Mouse (Mus musculus): ENCODE results near the gene Igsf21. TPM values are rescaled to one million over a fixed set of nuclear protein-coding genes. Genes with fewer than 3 reads are reported as not detected.

Gene Igsf21
- polyA plus RNA-seq, 1 experiment from 2014 or later: 0.18 TPM

DNA sequence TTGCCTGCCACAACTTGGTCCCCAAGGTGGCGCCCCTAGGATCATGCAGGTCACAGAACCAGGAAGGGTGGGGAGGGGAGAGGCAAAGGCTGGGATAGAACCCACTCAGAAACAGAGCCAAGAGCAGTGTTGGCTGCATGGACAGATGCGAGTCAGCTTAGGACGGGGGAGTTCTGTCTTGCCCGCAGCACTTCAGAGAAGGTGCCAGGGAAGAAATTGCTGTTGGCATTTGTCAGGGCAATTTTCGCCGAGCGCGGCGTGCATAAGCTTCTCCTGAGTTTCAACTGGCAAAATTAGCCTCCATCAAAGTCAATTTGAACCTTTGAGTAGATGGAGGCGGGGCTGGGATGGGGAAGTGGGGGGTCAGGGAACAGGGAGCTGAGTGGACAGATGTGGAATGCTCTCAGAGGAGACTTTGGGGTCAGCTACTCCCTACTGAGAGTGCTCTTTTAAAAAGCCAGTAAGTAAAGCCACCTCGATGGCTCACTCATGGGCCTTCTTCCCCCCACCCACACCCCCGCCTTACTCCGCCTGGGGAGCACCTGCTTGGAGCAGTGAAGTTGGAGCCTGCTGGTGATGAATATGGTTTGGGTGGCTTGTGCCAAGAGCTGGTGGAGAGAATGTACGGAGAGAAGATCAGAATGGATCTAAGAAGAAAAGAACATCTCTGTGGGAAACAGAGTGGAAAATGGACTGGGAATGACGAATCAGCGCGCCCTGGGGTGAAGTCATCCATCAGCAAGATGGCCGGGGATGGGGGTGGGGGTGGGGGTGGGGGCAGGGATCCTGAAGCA lies 12.0 kb downstream of the Igsf21 start:
- Histone ChIP-seq H3K27ac (no peak overlapping the region), H3K4me3 (replicated peaks) (no peak overlapping the region), H3K9ac (no peak overlapping the region), H3K36me3 (no peaks in the 10 kb centered on the region), H3K9me3 (replicated peaks) (no peaks in the 10 kb centered on the region), H3K27me3 (no peaks in the 10 kb centered on the region), H3K4me1 (replicated peaks) (no peaks in the 10 kb centered on the region), H3K4me2 (no peak overlapping the region)
- no peak for DNase-seq
- ATAC-seq (ENCODE audit: low read depth): no peak
- 70% methylated on average over 18 of the region's 18 CpGs for WGBS (ENCODE audit: insufficient replicate concordance)

DNA sequence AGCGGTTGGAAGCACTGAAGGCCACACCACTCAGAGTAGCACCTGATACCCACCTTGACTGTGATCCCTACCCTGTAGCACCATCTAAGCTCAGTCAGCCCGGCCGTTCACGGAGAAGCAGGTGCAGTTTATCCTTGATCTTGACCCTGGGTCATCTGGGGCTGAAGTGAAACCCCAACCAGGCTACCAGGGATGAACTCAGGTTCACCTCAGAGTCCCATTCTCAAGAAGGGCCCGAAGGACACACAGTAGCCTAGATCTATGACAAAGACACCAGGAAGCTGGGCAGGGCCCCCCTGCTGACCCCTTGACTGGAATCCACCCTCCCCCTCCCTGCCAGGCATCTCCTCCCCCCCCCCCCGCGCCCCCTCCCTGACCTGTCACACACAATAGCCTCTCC lies 18.7 kb downstream of the Igsf21 start:
- Histone ChIP-seq H3K27me3 (peaks cover 19% of the 10 kb centered on the region; the same call in 1 of the 2 replicates), H3K4me2 (no peak overlapping the region)
- WGBS (ENCODE audit: insufficient replicate concordance): 64% methylated on average over 6 of the region's 7 CpGs

DNA sequence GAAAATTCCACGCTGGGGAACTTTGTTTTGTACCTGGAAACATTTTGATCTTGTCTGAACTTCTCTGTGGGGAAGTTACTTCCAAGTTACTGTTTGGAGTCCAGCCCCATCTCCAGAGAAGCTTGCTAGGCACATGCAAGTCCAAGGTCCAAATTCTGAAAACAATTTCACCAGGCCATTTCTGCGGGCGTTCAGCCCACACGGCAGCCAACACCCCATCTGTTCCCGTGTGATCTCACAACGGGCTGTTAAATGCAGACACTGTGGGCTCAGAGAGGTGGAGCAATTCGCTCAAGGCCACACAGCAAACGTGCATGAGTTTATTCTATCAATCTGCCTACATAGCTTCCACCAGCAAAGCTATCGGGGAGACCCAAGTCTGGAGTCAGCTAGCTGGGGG lies 21.4 kb downstream of the Igsf21 start:
- DNase-seq (no peak), ATAC-seq (ENCODE audit: low read depth) (no peak)
- no peak overlapping the region for H3K4me2 ChIP-seq
- H3K36me3 ChIP-seq: no peaks in the 10 kb centered on the region
- no peak overlapping the region for H3K4me3 ChIP-seq (replicated peaks)
- no peak overlapping the region for H3K9ac ChIP-seq
- H3K27ac ChIP-seq: no peak overlapping the region
- 54% methylated on average over 9 of the region's 9 CpGs for WGBS (ENCODE audit: insufficient replicate concordance)
- H3K4me1 ChIP-seq (replicated peaks): no peaks in the 10 kb centered on the region
- no peaks in the 10 kb centered on the region for H3K9me3 ChIP-seq (replicated peaks)
- H3K27me3 ChIP-seq: peaks cover 19% of the 10 kb centered on the region; the same call in 1 of the 2 replicates

More for the DNA sequence above, 18.7 kb downstream of the Igsf21 start:
- DNase-seq (no peak), ATAC-seq (ENCODE audit: low read depth) (no peak)
- Histone ChIP-seq H3K27ac (no peak overlapping the region), H3K9ac (no peak overlapping the region), H3K36me3 (no peaks in the 10 kb centered on the region), H3K9me3 (replicated peaks) (no peaks in the 10 kb centered on the region), H3K4me1 (replicated peaks) (no peaks in the 10 kb centered on the region), H3K4me3 (replicated peaks) (no peak overlapping the region)

DNA sequence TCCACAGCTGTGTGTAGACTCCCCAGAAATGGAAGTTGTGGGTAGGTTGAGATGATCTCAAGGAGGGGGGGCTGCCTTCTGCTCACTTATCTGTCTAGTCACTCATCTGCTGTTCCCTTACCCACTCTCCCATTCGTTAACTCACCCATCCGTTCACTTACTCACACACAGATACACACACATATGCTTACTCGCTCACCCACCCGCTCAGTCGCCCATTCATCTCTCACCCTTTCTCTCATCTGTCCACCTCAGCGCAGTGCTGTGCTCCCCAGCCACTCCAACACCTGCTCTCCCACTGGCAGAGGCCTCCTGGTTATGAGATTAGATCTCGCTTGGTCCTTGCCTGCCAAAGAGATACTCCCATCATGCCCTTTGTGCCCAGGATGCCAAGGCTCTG lies 22.1 kb downstream of the Igsf21 start:
- H3K27me3 ChIP-seq: peaks cover 19% of the 10 kb centered on the region; the same call in 1 of the 2 replicates
- no peaks in the 10 kb centered on the region for H3K9me3 ChIP-seq (replicated peaks)
- ATAC-seq (ENCODE audit: low read depth): no peak
- no peak overlapping the region for H3K4me3 ChIP-seq (replicated peaks)
- H3K27ac ChIP-seq: no peak overlapping the region
- no peak overlapping the region for H3K4me2 ChIP-seq
- H3K9ac ChIP-seq: no peak overlapping the region
- H3K36me3 ChIP-seq: no peaks in the 10 kb centered on the region
- H3K4me1 ChIP-seq (replicated peaks): no peaks in the 10 kb centered on the region
- WGBS (ENCODE audit: insufficient replicate concordance): 61% methylated on average over 7 of the region's 7 CpGs
- DNase-seq: no peak

DNA sequence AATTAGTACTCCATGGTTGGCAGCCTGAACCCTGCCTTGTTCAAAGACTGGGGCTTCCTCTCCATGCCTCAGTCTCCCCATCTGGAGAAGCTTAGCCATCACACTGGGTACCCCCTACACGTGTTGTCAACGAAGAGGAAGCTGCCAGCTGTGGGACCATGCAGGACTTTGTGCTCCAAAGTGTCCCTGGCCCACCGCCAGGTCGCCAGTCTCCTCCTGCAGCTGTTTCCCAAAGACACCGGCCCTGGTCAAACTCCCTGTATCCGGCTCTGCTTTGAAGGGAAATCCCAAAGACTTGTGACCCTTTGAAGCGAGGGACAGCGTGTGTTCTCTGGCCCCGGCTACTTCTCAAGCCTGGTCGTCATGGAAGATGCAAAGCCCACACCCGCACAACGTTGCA lies 23.5 kb downstream of the Igsf21 start:
- Histone ChIP-seq H3K27ac (no peak overlapping the region), H3K4me3 (replicated peaks) (no peak overlapping the region), H3K9ac (no peak overlapping the region), H3K4me1 (replicated peaks) (no peaks in the 10 kb centered on the region), H3K4me2 (no peak overlapping the region), H3K27me3 (peaks cover 19% of the 10 kb centered on the region; the same call in 1 of the 2 replicates), H3K9me3 (replicated peaks) (no peaks in the 10 kb centered on the region), H3K36me3 (no peaks in the 10 kb centered on the region)
- WGBS (ENCODE audit: insufficient replicate concordance): 42% methylated on average over 12 of the region's 12 CpGs
- no peak for DNase-seq
- no peak for ATAC-seq (ENCODE audit: low read depth)

DNA sequence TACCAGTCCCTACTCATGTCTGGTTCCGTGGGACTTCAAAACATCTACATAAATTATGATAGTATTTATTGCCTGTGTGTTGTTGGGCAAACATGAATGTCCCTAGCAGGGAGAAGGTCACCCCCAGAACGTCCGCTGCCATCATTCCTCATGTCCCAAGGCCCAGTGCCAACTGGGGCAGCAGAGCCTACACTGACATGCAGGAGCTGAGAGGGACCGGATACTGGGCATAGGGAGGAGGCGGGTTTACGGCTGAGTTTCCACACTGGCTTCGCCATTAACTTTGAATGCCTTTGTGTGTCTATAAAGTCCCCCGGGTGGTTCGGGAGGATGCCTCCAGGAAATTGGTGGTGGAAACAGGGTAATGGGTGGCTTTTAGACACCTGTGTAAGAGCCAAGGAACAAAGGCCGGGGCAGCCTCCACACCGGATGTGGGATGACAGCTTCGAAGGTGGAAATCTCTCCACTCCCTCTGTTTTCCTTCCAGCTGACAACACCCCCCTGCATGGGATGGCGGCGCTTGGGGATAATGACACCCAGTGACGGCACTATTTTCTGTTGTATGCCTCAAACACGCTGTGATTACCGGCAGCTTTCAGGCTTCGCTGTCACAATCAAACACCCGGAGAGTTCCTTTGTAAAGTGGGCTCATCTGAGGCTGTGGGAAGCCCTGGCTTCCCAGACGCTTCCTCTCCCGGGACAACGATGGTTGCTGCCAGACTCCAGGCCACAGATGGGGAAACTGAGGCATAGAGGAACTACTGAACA lies 26.1 kb downstream of the Igsf21 start:
- H3K27ac ChIP-seq: no peak overlapping the region
- H3K9me3 ChIP-seq (replicated peaks): no peaks in the 10 kb centered on the region
- WGBS (ENCODE audit: insufficient replicate concordance): 61% methylated on average over 22 of the region's 22 CpGs
- no peaks in the 10 kb centered on the region for H3K4me1 ChIP-seq (replicated peaks)
- H3K4me3 ChIP-seq (replicated peaks): no peak overlapping the region
- H3K27me3 ChIP-seq: peaks cover 19% of the 10 kb centered on the region; the same call in 1 of the 2 replicates
- DNase-seq: no peak
- no peak for ATAC-seq (ENCODE audit: low read depth)
- H3K36me3 ChIP-seq: no peaks in the 10 kb centered on the region
- no peak overlapping the region for H3K4me2 ChIP-seq
- H3K9ac ChIP-seq: no peak overlapping the region

DNA sequence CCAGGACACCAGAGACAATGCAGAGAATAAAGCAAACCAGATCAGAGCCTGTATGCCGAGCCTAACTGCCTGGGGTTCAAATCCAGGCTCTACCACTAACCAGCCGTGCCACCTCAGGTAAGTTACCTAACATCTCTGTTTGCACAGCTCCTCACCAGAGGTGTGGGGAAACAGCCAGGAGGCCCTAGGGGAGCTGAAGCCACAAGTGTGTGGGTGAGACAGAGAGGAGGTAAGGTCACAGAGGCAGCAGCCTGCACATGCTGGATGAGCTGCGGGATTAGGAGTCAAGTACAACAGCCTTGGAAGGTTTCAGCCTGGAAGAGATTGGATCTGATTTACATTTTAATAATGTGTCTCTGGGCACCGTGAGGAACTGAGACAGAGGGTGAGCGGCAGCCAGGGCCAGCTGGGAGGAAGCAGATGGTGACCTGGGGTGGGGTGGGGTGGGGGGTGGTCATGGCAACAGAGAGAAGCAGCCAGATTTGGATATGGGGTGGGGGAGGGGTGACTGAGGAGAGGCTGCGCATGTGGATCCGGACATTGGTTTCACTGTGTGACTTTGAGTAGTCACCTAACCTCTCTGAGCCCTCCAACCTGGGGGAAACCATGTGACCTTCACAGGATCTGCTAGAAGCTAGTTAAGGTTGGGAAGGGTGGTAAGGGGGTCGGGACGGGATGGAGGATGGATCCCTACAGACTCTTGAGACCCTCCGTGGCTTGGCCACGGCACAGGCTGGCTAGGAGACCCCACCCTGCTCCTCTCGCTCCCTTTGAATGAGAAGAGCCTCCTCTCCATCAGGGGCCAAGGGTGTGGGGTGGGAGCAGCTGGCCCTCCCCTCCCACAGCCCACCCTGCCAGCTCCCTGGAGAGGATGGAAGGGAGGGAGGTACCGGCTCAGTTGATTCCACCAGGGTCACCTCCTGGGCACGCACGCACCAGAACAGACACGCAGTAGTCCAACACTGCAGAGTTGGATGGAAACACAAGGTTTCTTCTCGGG lies 27.4 kb downstream of the Igsf21 start:
- H3K9ac ChIP-seq: no peak overlapping the region
- DNase-seq (no peak), ATAC-seq (ENCODE audit: low read depth) (no peak)
- no peak overlapping the region for H3K4me2 ChIP-seq
- H3K9me3 ChIP-seq (replicated peaks): no peaks in the 10 kb centered on the region
- H3K36me3 ChIP-seq: no peaks in the 10 kb centered on the region
- H3K27ac ChIP-seq: no peak overlapping the region
- peaks cover 12% of the 10 kb centered on the region; the same call in 1 of the 2 replicates for H3K27me3 ChIP-seq
- H3K4me3 ChIP-seq (replicated peaks): no peak overlapping the region
- H3K4me1 ChIP-seq (replicated peaks): no peaks in the 10 kb centered on the region
- 55% methylated on average over 17 of the region's 17 CpGs for WGBS (ENCODE audit: insufficient replicate concordance)

DNA sequence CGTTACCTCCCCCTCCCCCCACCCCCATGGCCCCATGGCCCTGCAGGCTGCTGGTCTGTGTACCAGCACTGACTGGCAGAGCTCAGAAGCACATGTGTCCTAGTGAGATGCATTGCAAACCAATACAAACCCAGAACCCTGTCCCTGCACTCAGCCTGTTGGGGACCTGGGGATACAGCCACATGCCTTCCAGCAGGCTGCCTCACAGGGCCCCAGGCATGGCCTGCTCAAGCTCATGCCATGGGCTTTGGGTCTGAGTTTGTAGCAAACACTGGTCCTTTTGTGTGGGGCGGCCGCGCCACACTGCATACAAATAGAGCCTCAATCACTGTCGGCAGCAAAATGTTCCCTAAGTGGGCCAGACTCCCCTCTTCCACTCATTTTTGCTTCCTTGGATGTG lies 28.2 kb downstream of the Igsf21 start:
- ATAC-seq (ENCODE audit: low read depth): no peak
- 93% methylated on average over 5 of the region's 5 CpGs for WGBS (ENCODE audit: insufficient replicate concordance)
- Histone ChIP-seq H3K36me3 (no peaks in the 10 kb centered on the region), H3K27ac (no peak overlapping the region), H3K9ac (no peak overlapping the region), H3K27me3 (0 out of 2 replicates have a peak, but pooled peaks cover 5% of the 10 kb centered on the region), H3K9me3 (replicated peaks) (no peaks in the 10 kb centered on the region), H3K4me3 (replicated peaks) (no peak overlapping the region), H3K4me1 (replicated peaks) (no peaks in the 10 kb centered on the region), H3K4me2 (no peak overlapping the region)
- DNase-seq: no peak

DNA sequence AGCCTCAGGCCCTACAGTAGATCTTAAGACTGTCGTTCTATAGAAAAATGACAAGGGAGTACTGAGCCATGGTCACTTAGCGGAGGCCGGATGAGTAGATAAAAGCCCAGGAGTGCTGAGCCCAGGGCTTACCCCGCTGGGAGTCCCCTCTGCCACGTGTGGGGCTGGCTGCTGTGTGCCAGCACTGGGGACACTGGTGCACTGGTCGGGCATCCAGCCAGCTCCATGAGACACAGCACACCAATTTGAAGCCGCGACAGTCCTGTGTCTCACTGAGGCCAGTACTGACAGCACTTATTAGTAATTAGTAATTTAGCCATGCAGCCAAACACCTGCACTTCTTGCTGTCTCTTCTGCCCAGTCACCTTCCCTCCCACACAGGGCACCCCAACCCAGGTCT lies 28.6 kb downstream of the Igsf21 start:
- H3K27ac ChIP-seq: no peak overlapping the region
- no peak overlapping the region for H3K9ac ChIP-seq
- ATAC-seq (ENCODE audit: low read depth): no peak
- no peaks in the 10 kb centered on the region for H3K9me3 ChIP-seq (replicated peaks)
- H3K36me3 ChIP-seq: no peaks in the 10 kb centered on the region
- H3K4me1 ChIP-seq (replicated peaks): no peaks in the 10 kb centered on the region
- H3K4me2 ChIP-seq: no peak overlapping the region
- H3K27me3 ChIP-seq: 0 out of 2 replicates have a peak, but pooled peaks cover under 1% of the 10 kb centered on the region
- DNase-seq: no peak
- WGBS (ENCODE audit: insufficient replicate concordance): 65% methylated on average over 8 of the region's 8 CpGs
- no peak overlapping the region for H3K4me3 ChIP-seq (replicated peaks)

DNA sequence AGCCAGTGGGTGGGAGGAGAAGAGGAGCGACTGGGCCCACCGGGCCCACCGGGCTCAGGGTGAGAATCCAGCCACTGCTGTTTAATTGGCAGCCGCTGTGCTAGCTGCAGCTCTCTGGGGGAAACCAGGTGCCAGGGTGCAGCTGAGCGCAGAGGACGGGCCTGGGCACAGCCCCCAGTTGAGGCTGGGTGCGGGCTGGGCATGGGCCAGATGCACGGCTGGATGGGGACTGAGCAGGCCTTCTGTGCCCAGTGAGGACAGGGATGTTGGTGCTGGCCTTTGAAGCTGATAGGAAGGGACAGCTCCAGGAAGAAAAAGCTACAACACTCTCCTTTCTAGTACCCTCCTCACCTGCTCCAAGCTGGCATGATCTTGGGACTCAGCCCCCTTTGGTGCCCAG lies 30.5 kb downstream of the Igsf21 start:
- ATAC-seq (ENCODE audit: low read depth) (no peak), DNase-seq (no peak)
- no peak overlapping the region for H3K9ac ChIP-seq
- H3K4me2 ChIP-seq: no peak overlapping the region
- H3K4me3 ChIP-seq (replicated peaks): no peak overlapping the region
- no peaks in the 10 kb centered on the region for H3K4me1 ChIP-seq (replicated peaks)
- 77% methylated on average over 8 of the region's 8 CpGs for WGBS (ENCODE audit: insufficient replicate concordance)
- H3K27me3 ChIP-seq: no peaks in the 10 kb centered on the region
- no peaks in the 10 kb centered on the region for H3K36me3 ChIP-seq
- no peaks in the 10 kb centered on the region for H3K9me3 ChIP-seq (replicated peaks)
- no peak overlapping the region for H3K27ac ChIP-seq

DNA sequence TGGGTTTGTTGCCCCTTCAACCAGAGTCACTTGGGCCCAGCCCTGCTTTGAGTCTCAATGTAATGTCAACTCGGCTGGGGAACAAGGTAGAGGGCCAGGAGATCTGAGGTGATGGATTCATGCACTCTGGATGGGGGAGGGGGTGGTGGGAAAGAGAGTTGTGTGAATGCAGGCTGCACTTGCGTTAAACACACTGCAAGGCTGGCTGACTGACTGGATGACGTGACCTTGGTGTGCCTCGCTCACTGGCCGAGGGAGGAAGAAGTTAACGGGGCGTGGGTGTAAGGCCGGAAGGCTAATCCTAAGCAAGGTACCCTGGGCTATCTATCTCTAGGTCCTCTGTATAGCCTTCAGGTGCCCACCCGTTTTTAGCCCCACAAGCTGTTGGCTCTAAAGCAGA lies 31.4 kb downstream of the Igsf21 start:
- no peak for DNase-seq
- H3K4me2 ChIP-seq: no peak overlapping the region
- WGBS (ENCODE audit: insufficient replicate concordance): 58% methylated on average over 9 of the region's 9 CpGs

More for the DNA sequence above, 31.4 kb downstream of the Igsf21 start:
- no peaks in the 10 kb centered on the region for H3K36me3 ChIP-seq
- H3K9ac ChIP-seq: no peak overlapping the region
- no peak overlapping the region for H3K4me3 ChIP-seq (replicated peaks)
- no peaks in the 10 kb centered on the region for H3K4me1 ChIP-seq (replicated peaks)
- no peak overlapping the region for H3K27ac ChIP-seq
- H3K27me3 ChIP-seq: no peaks in the 10 kb centered on the region
- H3K9me3 ChIP-seq (replicated peaks): no peaks in the 10 kb centered on the region
- no peak for ATAC-seq (ENCODE audit: low read depth)

Data from liver, embryonic 13.5 days (tissue).